Mouse (Mus musculus) forebrain, embryonic 15.5 days (tissue): ENCODE data around the gene Tlx1. TPM values are rescaled to one million over a fixed set of nuclear protein-coding genes. Genes with fewer than 3 reads are reported as not detected.

Experiments
- ATAC-seq: fragments of 200-750 bp; cut with Nextera tagmentation; replicated peaks from 2 replicates; pipeline ENCODE4 v1.8.0; 2017; ENCODE audit warnings: mild to moderate bottlenecking, moderate TSS enrichment, moderate library complexity
- H3K27ac ChIP-seq: fragments of 300-500 bp; sonication (generic); replicated peaks from 2 replicates; pipeline ENCODE4 v1.5.1; 2015; ENCODE audit warnings: mild to moderate bottlenecking, inconsistent platforms
- H3K27me3 ChIP-seq: fragments of 300-500 bp; sonication (generic); 2 replicates; pipeline ENCODE4 v1.6.1; 2015; ENCODE audit warnings: inconsistent platforms
- H3K36me3 ChIP-seq: fragments of 300-500 bp; sonication (generic); 2 replicates; pipeline ENCODE4 v1.6.1; 2015; ENCODE audit warnings: mild to moderate bottlenecking, inconsistent platforms
- H3K4me1 ChIP-seq: fragments of 300-500 bp; sonication (generic); 2 replicates; pipeline ENCODE4 v1.6.1; 2015; ENCODE audit warnings: inconsistent platforms
- H3K4me2 ChIP-seq: fragments of 300-500 bp; sonication (generic); replicated peaks from 2 replicates; pipeline ENCODE4 v1.6.1; 2015; ENCODE audit warnings: mild to moderate bottlenecking, inconsistent platforms
- H3K4me3 ChIP-seq: fragments of 300-500 bp; sonication (generic); 2 replicates; pipeline ENCODE4 v1.5.1; 2015; ENCODE audit warnings: mild to moderate bottlenecking, inconsistent platforms
- H3K9ac ChIP-seq: fragments of 300-500 bp; sonication (generic); replicated peaks from 2 replicates; pipeline ENCODE4 v1.6.1; 2015; ENCODE audit warnings: mild to moderate bottlenecking, inconsistent platforms
- H3K9me3 ChIP-seq: fragments of 300-500 bp; sonication (generic); 2 replicates; pipeline ENCODE4 v1.6.1; 2016; ENCODE audit warnings: inconsistent platforms
- WGBS: fragments of 180-500 bp; shearing (Covaris S2); methylation state at CpG from one replicate; pipeline ENCODE4 v1.1.7; 2015; ENCODE audit warnings: mixed read lengths; 5-methylcytosine and 5-hydroxymethylcytosine counted together
- polyA plus RNA-seq: library from polyadenylated mRNA; unstranded; fragments of >200 nt; fragmentation: Nextera tagmentation; extraction: Ambion mirVana; gene quantifications from 2 replicates; pipeline ENCODE4 v1.2.1, GENCODE M21; 2015

The Tlx1 gene
- not detected in 2 replicates for polyA plus RNA-seq

GRCm38 (mm10) chr19:45150490-45151181 lies at the start of gene Tlx1:
Gene Tlx1, plus strand, starts transcription at chr19:45150680.
- Histone ChIP-seq H3K4me1 (peaks cover 12% of the 10 kb centered on the region), H3K9me3 (no peaks in the 10 kb centered on the region), H3K27ac (no peak within 1 kb of the TSS), H3K4me2 (peak within 1 kb of the TSS; percentile 28; the same call in 1 of the 2 replicates), H3K27me3 (peaks cover 96% of the 10 kb centered on the region), H3K9ac (no peak within 1 kb of the TSS), H3K36me3 (no peaks in the 10 kb centered on the region), H3K4me3 (peak within 1 kb of the TSS; percentile 7)
- WGBS = under 1% methylated on average over 57 of the region's 61 CpGs
- no peak for ATAC-seq

DNA sequence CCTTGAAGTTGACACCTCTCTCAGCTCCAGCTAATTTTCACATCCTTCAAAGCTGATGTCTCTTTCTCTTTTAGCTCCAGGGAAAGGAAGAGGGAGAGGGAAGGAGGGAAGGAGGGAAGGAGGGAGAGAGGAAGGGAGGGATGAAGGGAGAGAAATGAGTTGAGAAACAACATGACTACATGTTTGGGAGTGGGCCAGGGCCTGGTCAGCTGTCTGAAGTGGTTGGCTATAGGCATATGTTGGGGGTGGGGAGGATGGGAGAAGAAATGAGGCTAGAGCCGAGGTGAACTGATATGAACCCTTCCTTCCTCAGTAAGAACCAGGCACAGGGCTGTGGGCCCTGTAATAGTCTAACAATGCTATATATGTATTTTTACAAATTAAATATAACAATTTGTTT lies 44.9 kb upstream of the Tlx1 start:
- no peaks in the 10 kb centered on the region for H3K9me3 ChIP-seq
- no peak overlapping the region for H3K27ac ChIP-seq
- 50% methylated on average over 1 of the region's 1 CpGs for WGBS
- no peak overlapping the region for H3K4me2 ChIP-seq
- H3K9ac ChIP-seq = no peak overlapping the region
- no peak overlapping the region for H3K4me3 ChIP-seq
- 0 out of 2 replicates have a peak, but pooled peaks cover 4% of the 10 kb centered on the region for H3K4me1 ChIP-seq
- peaks cover 3% of the 10 kb centered on the region for H3K27me3 ChIP-seq
- H3K36me3 ChIP-seq = no peaks in the 10 kb centered on the region
- no peak for ATAC-seq

GRCm38 (mm10) chr19:45106689-45107088 lies 43.8 kb upstream of the Tlx1 start:
- Histone ChIP-seq H3K4me2 (no peak overlapping the region), H3K4me3 (no peak overlapping the region), H3K4me1 (0 out of 2 replicates have a peak, but pooled peaks cover 4% of the 10 kb centered on the region), H3K36me3 (no peaks in the 10 kb centered on the region), H3K9me3 (no peaks in the 10 kb centered on the region), H3K27ac (no peak overlapping the region), H3K27me3 (no peaks in the 10 kb centered on the region; the same call in 1 of the 2 replicates), H3K9ac (no peak overlapping the region)
- 56% methylated on average over 6 of the region's 6 CpGs for WGBS
- ATAC-seq = no peak

DNA sequence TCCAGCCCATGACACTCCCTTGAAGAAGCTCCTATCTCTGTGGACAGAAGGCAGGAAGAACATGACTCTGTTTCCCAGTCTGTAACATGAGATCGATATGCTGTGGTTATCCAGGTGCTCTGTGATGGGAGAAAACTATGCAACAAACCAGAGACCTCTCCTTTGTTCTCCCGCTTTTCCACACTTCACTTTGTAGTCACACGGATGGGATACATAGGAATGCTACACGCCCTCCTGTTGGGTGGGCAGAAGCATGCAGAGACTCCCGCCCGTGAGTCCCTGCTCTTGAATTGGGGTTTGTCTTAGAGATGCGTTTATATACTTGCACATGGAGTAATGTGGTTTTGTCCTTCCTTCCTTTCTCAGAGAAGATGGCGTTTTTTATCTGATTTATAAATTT lies 39.8 kb upstream of the Tlx1 start:
- Histone ChIP-seq H3K36me3 (no peaks in the 10 kb centered on the region), H3K27me3 (no peaks in the 10 kb centered on the region), H3K9me3 (no peaks in the 10 kb centered on the region), H3K27ac (no peak overlapping the region), H3K9ac (no peak overlapping the region), H3K4me1 (no peaks in the 10 kb centered on the region), H3K4me2 (no peak overlapping the region), H3K4me3 (no peak overlapping the region)
- 81% methylated on average over 8 of the region's 8 CpGs for WGBS
- no peak for ATAC-seq

DNA sequence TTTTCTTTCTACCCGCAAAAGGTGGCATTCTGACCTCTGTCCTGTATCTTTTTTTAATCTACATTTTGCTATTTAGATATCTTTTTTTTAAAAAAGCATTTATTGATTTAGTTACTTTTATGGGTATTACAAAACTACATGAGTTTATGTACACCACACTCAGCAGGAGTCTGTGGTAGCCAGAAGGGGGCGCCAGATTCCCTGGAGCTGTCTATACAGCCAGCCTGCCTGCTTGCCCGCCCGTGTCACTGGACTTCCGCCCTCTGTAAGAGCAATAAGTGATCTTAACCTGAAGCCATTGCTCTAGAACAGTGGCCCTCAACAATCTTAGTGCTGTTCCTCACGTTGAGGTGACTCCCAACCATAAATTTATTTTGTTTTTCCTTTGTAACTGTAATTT lies 38.0 kb upstream of the Tlx1 start:
- no peak overlapping the region for H3K27ac ChIP-seq
- no peaks in the 10 kb centered on the region for H3K36me3 ChIP-seq
- H3K9ac ChIP-seq = no peak overlapping the region
- H3K27me3 ChIP-seq = no peaks in the 10 kb centered on the region
- no peak for ATAC-seq
- no peaks in the 10 kb centered on the region for H3K4me1 ChIP-seq
- H3K9me3 ChIP-seq = no peaks in the 10 kb centered on the region
- H3K4me3 ChIP-seq = no peak overlapping the region
- no peak overlapping the region for H3K4me2 ChIP-seq
- 89% methylated on average over 6 of the region's 6 CpGs for WGBS

GRCm38 (mm10) chr19:45113791-45114460 lies 36.6 kb upstream of the Tlx1 start:
- 5% methylated on average over 18 of the region's 18 CpGs for WGBS
- Histone ChIP-seq H3K27ac (no peak overlapping the region), H3K36me3 (no peaks in the 10 kb centered on the region), H3K27me3 (no peaks in the 10 kb centered on the region), H3K4me1 (no peaks in the 10 kb centered on the region), H3K4me2 (no peak overlapping the region), H3K9me3 (no peaks in the 10 kb centered on the region), H3K4me3 (no peak overlapping the region), H3K9ac (no peak overlapping the region)
- ATAC-seq = no peak

DNA sequence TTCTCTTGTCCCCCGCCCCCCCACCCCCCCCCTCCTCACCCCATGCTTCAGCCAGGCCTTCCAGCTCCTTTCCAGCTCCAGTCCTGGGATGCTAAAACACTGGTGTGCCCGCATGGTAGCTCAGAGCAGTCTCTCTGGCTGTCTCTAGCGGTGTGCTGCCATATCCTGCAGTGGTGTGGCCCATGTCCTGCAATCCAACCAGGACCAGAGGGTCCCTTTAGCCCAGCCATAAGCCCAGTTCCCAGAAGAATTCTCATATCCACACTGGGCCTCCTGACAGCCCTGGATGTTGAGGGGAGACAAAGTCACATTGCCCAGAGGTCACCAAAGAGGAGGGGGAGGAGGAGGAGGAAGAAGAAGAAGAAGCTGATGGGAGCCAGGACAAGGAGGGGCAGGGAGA lies 35.7 kb upstream of the Tlx1 start:
- Histone ChIP-seq H3K9ac (no peak overlapping the region), H3K36me3 (no peaks in the 10 kb centered on the region), H3K27ac (no peak overlapping the region), H3K27me3 (no peaks in the 10 kb centered on the region), H3K4me2 (no peak overlapping the region), H3K4me3 (no peak overlapping the region), H3K4me1 (no peaks in the 10 kb centered on the region), H3K9me3 (no peaks in the 10 kb centered on the region)
- 36% methylated on average over 3 of the region's 3 CpGs for WGBS
- no peak for ATAC-seq

DNA sequence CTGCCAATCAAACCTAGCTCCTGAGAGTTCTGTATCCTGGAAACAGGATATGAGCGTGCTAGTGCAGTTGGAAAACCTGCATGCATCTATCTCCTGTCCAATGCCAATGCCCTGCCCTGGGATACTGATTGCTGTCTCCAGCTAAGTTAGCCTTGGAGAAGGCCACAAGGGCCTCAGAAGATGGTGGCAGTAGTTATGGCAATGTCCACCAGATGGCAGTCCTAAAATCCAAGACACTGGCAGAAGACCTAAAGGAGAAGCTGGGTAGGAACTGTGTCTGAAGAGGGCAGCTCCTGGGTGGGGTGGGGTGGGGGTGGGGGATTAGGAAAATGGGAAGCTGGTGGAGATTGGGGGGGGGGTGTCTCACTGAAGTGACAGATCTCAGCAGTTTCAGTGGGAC lies 33.7 kb upstream of the Tlx1 start:
- no peaks in the 10 kb centered on the region for H3K27me3 ChIP-seq
- H3K36me3 ChIP-seq = no peaks in the 10 kb centered on the region
- no peaks in the 10 kb centered on the region for H3K4me1 ChIP-seq
- H3K9me3 ChIP-seq = no peaks in the 10 kb centered on the region
- H3K9ac ChIP-seq = no peak overlapping the region
- H3K27ac ChIP-seq = no peak overlapping the region
- WGBS = 79% methylated on average over 1 of the region's 1 CpGs
- no peak overlapping the region for H3K4me2 ChIP-seq
- H3K4me3 ChIP-seq = no peak overlapping the region
- ATAC-seq = no peak

- WGBS = 16% methylated on average over 14 of the region's 14 CpGs
- no peak for ATAC-seq
- Histone ChIP-seq H3K4me1 (peaks cover 6% of the 10 kb centered on the region; the same call in 1 of the 2 replicates), H3K4me2 (no peak overlapping the region), H3K36me3 (no peaks in the 10 kb centered on the region), H3K9me3 (no peaks in the 10 kb centered on the region), H3K27ac (no peak overlapping the region), H3K27me3 (peaks cover 13% of the 10 kb centered on the region; the same call in 1 of the 2 replicates), H3K4me3 (no peak overlapping the region), H3K9ac (no peak overlapping the region)
These were observed 18.4 kb upstream of the Tlx1 start for GRCm38 (mm10) chr19:45131966-45132628.

DNA sequence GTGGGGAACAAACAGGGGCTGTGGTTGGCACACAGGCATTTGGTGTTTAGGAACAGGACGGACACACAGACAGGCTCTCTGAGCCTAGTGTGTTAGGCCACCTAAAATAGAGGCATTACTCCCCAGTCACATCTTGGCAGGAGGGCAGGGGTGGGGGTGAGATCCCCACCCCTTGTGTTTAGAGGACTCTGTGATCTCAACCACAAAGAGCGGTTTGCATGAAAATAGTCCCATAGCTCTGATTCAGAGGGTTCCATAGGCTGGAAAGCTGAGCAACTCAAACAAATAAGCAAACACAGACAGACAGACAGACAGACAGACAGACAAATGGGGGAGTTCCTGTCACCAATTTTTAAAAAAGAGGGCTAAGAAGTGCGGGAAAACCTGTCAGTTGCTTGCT lies 7.9 kb upstream of the Tlx1 start:
- H3K4me1 ChIP-seq = peaks cover 8% of the 10 kb centered on the region
- H3K4me3 ChIP-seq = no peak overlapping the region
- ATAC-seq = no peak
- 9% methylated on average over 3 of the region's 3 CpGs for WGBS
- H3K9me3 ChIP-seq = no peaks in the 10 kb centered on the region
- no peak overlapping the region for H3K27ac ChIP-seq
- H3K9ac ChIP-seq = no peak overlapping the region
- no peaks in the 10 kb centered on the region for H3K36me3 ChIP-seq
- H3K4me2 ChIP-seq = no peak overlapping the region
- H3K27me3 ChIP-seq = peaks cover 94% of the 10 kb centered on the region

- Histone ChIP-seq H3K27me3 (peaks cover 100% of the 10 kb centered on the region), H3K27ac (no peak overlapping the region), H3K4me1 (peaks cover 8% of the 10 kb centered on the region), H3K9ac (no peak overlapping the region), H3K9me3 (no peaks in the 10 kb centered on the region), H3K4me3 (peak overlapping the region; percentile 16), H3K36me3 (no peaks in the 10 kb centered on the region), H3K4me2 (peak overlapping the region; percentile 32)
- WGBS = 1% methylated on average over 46 of the region's 46 CpGs
- ATAC-seq = no peak
These were observed 7.1 kb upstream of the Tlx1 start for GRCm38 (mm10) chr19:45143214-45143895.

- no peak for ATAC-seq
- Histone ChIP-seq H3K27ac (no peak overlapping the region), H3K4me3 (no peak overlapping the region), H3K4me2 (no peak overlapping the region), H3K27me3 (peaks cover 98% of the 10 kb centered on the region), H3K9me3 (no peaks in the 10 kb centered on the region), H3K9ac (no peak overlapping the region), H3K36me3 (no peaks in the 10 kb centered on the region), H3K4me1 (peaks cover 20% of the 10 kb centered on the region)
- WGBS = 2% methylated on average over 4 of the region's 4 CpGs
These were observed 3.4 kb upstream of the Tlx1 start for GRCm38 (mm10) chr19:45147071-45147470.
